Mouse (Mus musculus) heart, postnatal 0 days (tissue): ENCODE measurements around the gene Paics.

Source experiments
- CTCF ChIP-seq: IDR thresholded peaks from 2 replicates; pipeline ENCODE4 v1.5.1; 2016; ENCODE audit warnings: antibody characterized with exemption, control low read depth, low read depth
- EP300 ChIP-seq: IDR thresholded peaks from 2 replicates; pipeline ENCODE4 v1.6.1; 2016; ENCODE audit warnings: antibody characterized with exemption, low read depth

DNA sequence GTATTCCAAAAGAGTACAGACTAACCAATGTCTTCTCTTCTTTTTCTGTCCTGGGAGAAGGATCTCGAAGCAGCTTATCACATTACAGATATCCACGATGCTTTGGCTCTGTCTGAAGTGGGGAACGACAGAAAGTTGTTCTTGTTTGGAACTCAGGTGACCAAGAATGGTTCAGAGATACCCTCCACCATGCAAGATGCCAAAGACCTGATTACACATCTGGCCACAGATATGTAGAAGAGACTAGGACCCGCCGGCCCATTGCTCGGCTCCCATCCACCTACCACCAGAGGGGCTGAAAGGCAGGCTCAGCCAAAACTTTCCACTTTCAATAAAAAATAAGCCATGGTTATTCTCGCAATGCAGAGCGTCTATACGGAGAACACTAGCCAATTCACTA, 59.2 kb downstream of the Paics start:
- TF ChIP-seq CTCF (no peak), EP300 (no peak)
